Mouse (Mus musculus) naive thymus-derived CD4-positive, alpha-beta T cell, adult 2 months (primary cell): ENCODE measurements around the gene Usp16.

Source experiments
- DNase-seq: peaks from one replicate; pipeline ENCODE4 v3.0.0-alpha.2; 2011; ENCODE audit warnings: low read depth

The Usp16 gene

DNA sequence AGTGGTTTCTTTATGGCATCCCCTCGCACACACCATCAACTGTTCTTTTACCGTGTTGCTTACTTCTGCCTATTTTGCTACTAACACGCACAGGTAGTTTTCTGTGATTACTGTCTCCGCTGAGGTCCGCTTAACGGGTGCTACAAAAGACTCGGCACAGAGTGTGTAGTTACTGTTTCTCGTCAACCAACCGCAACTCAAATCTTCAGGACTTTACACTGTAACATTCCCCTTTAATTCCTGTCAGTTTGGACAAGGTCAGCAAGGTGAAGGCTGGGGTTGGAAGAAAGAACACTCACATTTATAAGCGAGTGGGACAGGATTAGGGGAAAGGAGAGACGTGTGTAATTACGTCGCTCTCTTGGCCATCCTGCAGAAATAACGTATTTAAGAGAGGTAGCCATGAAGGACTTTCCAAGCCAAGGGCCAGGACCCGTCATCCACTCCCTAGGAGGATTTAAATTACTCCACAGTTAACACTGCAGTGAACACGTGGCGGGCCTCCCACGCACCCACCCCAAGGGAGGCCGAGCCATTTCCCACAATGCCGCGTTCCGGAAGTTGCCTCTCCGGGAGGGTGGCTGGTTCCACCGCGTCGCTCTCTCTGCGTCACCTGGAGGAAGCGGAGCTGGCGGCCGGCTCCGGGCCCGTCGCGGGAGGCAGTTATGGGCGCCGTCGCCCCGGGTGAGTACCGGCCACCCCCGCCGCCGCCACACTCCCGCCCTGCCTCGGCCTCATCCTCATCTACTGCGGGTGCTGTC lies at the start of gene Usp16:
Gene Usp16, plus strand, starts transcription at position 285 of the 761 bp plus-strand sequence.
- DNase-seq, result peak; percentile 92

- DNase-seq, result peak; percentile 31
Observed at GRCm38 (mm10) chr16:87405001-87405400, 49.5 kb upstream of the Usp16 start.

GRCm38 (mm10) chr16:87420662-87421061 lies 33.8 kb upstream of the Usp16 start:
- DNase-seq, result no peak

- no peak for DNase-seq
Observed at GRCm38 (mm10) chr16:87427516-87427915, 27.0 kb upstream of the Usp16 start.

GRCm38 (mm10) chr16:87432033-87432814 lies 22.3 kb upstream of the Usp16 start, which contains the start of gene Ltn1:
Gene Ltn1 (minus strand): TSS chr16:87432612.
- peak; percentile 97 for DNase-seq

DNA sequence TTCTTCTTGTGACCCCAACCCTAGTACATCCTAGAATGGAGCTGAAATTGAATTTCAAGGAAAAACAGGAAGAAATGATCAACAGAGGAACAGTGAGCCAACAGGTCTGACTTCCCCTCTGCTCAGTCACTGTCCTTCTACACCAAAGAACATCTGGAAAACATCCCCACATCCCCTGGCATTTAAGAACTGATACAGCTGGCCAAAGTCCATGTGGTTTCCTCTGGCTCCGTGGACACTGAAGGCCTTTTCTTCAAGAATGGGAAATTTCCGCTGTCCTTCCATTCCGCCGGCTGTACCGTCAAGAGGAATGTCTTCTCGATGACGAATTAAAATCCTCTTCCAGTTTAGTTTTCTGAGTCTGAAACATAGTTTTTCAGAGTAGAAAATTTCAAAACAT lies 20.2 kb upstream of the Usp16 start:
- no peak for DNase-seq

DNA sequence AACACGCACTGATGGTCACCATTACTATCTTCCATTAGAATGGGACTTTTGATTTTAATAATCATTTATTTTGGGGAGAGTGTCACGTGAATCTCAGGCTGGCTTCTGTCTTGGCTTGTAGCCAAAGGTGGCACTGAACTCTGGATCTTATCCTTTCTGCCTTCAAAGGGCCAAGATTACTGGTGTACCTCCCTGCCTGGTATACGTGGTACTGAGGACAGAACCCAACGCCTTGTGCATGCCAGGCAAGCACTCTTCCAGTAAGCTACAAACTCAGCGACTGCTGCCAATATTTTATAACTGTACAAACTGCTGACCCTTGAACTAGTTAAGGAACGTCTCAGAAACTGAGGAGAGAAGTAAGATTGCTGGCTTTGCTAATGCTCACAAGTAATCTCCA lies 19.6 kb upstream of the Usp16 start:
- no peak for DNase-seq

DNA sequence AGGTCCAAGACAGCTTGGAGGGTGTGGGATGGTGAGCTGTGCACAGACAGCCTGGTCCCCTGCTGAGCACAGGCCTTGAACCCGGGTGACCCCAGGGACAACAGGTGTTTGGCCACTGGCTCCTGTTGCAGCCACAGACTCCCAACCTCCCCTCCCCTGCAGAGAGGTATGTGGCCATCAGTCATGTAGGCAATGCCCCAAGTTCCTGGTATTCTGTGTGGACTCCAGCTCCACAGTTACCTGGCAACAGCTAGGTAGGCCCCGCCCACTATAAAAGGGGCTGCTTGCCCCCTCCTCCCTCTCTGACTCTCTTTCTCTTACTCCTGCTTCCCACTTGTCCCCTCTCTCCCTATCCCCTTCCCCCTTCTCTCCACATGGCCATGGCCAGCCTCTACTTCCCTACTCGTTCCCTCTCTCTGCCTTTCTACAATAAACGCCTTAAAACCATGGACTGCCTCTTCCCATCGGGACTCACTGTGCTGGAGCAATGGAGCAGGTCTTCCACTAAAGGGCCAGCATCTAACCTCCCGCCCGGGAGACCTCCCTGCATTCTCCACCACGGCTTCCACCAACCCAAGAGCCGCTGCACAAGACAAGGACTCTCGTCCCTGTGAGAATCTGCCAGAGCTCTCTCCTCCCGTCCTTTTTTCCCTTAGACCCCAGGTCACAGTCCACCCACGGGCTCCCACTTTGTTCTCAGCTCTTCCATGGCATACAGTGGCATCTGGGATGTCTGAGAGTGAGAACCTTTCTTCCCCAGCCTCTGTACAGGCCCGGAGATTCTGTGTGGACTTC lies 18.9 kb upstream of the Usp16 start:
- DNase-seq, result no peak

DNA sequence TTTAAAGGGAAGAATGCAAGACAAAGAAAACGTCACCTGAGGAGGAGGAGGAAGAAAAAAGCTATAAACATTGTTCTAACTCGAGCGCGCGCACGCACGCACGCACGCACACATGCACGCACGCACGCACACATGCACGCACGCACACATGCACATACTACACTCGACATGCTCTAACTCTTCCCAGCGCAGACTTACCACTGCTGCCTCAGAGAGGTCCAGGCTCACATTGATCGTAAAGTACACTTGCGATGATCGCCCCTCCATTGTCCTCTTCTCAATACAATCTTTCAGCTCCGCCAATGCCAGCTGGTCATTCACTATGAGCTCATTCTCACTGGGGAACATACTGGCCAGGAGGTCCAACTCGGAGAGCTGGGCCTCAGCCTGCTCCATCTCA lies 17.4 kb upstream of the Usp16 start:
- no peak for DNase-seq

- no peak for DNase-seq
Observed at GRCm38 (mm10) chr16:87438697-87439096, 15.8 kb upstream of the Usp16 start.

DNA sequence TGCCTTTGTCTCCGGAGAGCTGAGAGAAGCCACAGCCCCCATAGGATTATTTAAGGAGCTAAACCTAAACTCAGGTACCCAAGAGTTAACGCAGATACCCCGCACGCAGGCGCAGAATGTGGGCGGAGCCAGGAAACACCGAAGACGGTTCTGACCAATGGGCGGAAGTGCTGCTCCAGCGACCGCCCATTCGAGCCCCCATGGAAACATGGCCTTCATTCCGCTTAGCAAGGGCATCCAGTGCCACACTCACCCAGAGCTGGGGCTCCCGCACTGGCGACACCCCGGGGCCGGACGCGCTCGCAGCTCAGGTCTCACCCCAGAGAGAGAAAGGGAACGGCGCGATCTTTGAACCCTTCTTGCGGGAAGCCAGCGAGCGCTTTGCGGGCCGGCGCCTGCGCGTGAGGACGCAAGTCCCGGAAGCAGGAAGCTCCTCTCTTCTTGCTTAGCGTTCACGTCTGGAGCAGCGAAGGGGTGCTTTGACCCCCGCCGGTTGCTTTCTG lies 14.3 kb upstream of the Usp16 start, which contains the start of gene Rwdd2b:
Gene Rwdd2b, minus strand, starts transcription at position 390 of the 503 bp plus-strand sequence.
- peak; percentile 97 for DNase-seq

GRCm38 (mm10) chr16:87441089-87441488 lies 13.4 kb upstream of the Usp16 start:
- peak; percentile 66 for DNase-seq

- no peak for DNase-seq
Observed at GRCm38 (mm10) chr16:87442291-87442690, 12.2 kb upstream of the Usp16 start.

DNA sequence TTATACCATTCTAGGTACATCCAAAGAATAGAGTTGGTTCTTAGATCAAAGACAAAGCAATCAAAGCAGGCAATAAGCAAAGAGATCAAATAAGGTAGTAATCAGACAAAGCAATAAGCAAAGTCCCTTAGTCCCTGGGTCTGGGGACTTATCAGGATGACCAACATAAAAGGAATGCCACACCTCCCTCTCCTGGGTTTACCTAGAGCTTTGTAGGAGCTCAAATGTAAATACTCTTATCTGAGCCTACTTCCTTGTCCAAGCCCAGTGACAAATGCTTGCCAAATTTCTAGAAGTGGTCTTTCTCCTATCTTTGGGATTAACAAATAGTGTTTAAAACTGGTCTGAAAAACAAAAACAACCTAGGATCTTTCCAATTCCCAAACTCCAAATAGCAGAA lies 11.3 kb upstream of the Usp16 start:
- DNase-seq, result no peak

DNA sequence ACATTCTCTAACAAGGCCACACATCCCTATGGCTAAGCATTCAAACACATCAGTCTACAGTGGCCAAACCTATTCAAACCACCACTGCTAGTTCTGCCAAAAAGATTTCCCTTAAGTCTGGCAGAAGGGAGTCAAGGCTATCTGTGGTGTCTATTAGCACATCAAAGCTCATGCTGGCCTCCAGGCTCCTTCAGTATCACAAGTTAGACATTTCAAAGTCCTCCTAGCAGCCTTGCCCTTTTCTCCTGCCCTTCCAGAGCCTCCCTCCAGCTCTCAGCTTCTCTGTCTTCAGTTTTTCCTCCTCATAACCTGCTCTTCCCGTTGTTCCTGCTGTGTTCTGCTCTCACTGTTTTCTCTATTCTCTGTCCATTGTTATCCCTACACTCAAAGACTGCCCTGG lies 10.4 kb upstream of the Usp16 start:
- no peak for DNase-seq

DNA sequence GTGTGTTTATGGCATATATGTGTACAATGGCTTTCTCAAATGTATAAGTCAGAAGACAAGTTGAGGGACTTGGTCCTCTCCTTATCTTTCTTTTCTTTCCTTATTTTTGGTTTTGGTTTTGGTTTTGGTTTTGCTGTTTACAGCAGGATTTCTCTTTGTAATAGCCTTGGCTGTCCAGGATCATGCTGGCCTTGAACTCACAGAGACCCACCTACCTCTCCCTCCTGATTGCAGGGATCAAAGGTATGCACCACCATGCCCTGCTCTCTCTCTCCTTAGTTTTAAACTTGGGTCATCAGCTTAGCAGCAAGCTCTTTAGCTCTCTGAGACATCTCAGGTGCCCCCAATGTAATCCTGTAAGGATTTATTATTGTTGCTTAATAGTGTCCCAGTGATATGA lies 9.4 kb upstream of the Usp16 start:
- no peak for DNase-seq

DNA sequence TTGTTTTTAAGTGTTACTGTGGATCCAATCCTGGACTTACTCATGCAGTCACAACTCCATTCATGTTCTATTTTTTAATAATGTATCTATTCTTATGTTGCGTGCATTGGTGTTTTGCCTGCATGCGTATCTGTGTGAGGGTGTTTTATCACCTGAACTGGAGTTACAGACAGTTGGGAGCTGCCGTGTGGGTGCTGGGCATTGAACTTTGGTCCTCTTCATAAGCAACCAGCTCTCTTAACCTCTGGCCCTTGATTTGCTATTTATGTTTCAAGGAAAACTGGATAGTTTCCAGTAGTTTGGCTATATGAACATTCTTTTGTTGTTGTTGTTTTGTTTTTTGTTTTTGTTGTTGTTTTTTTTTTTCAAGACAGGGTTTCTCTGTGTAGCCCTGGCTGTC lies 9.0 kb upstream of the Usp16 start:
- DNase-seq, result no peak

- DNase-seq, result no peak
Observed at GRCm38 (mm10) chr16:87453226-87453625, 1.3 kb upstream of the Usp16 start.

GRCm38 (mm10) chr16:87455180-87455611 lies 693 bp downstream of the Usp16 start:
- peak; percentile 75 for DNase-seq

DNA sequence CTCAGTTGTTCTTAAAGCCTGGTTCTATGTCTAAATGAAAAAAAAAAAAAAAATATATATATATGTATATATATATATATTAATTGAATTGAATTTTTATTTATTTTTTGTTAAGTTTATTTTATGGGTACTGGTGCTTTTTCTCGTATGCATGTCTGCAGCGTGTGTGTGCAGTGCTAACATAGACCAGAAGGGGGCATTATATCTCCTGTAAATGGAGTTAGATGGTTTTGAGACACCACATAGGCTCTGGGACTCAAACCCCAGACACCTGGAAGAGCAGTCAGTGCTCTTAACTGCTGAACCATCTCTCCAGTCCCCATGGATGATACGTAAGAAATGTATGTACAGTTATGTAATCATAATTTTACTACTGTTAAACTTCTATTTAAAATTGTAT lies 4.2 kb downstream of the Usp16 start:
- DNase-seq, result peak; percentile 38

GRCm38 (mm10) chr16:87470579-87470978 lies 16.1 kb downstream of the Usp16 start:
- DNase-seq, result no peak

GRCm38 (mm10) chr16:87484367-87484766 lies 29.9 kb downstream of the Usp16 start:
- no peak for DNase-seq
